Comparison of ENCODE assay signal across 30 mouse cellular contexts in genomic region chr5:50043677-50044076, GRCm38 (mm10).
"Had no signal": no experiment of that assay in that cellular context is flagged by ENCODE, and none has a peak within 500 bp of the region (broad histone marks: within the 10 kb centered on the region; RNA-seq: fewer than 3 reads in every experiment).

No protein-coding gene starts in this region.

- H3K4me2 ChIP-seq: limb, embryonic 12.5 days; limb, embryonic 13.5 days; limb, embryonic 15.5 days; liver, embryonic 11.5 days; liver, embryonic 12.5 days; liver, embryonic 13.5 days; liver, embryonic 15.5 days; lung, embryonic 14.5 days; lung, embryonic 15.5 days; midbrain, embryonic 11.5 days; midbrain, embryonic 12.5 days; midbrain, embryonic 13.5 days; midbrain, embryonic 15.5 days had no signal

- ATAC-seq: liver, embryonic 12.5 days; liver, postnatal 0 days; lung, postnatal 0 days had no signal

- DNase-seq: left cerebral cortex, postnatal 4 days; liver; liver, embryonic 13.5 days; liver, postnatal 0 days; lung, adult 18-20 months; lung, adult 2 months; lung, embryonic 14.5 days; lung, postnatal 10 days; lung, postnatal 14 days; lung, postnatal 36 days; lung, postnatal 4 days; midbrain, embryonic 14.5 days had no signal

- H3K27ac ChIP-seq: limb, embryonic 10.5 days; limb, embryonic 12.5 days; limb, embryonic 13.5 days; limb, embryonic 15.5 days; liver, embryonic 12.5 days; liver, embryonic 13.5 days; liver, embryonic 14.5 days; liver, embryonic 15.5 days; lung, embryonic 15.5 days; macrophage; midbrain, embryonic 10.5 days; midbrain, embryonic 12.5 days; midbrain, embryonic 15.5 days had no signal

- H3K36me3 ChIP-seq: liver, embryonic 12.5 days; liver, embryonic 13.5 days; liver, embryonic 15.5 days; lung, embryonic 15.5 days; midbrain, embryonic 12.5 days; midbrain, embryonic 13.5 days; midbrain, embryonic 15.5 days had no signal

- H3K9me3 ChIP-seq: limb, embryonic 10.5 days; limb, embryonic 12.5 days; limb, embryonic 13.5 days; limb, embryonic 15.5 days; liver, embryonic 12.5 days; liver, embryonic 13.5 days; liver, embryonic 15.5 days; lung, embryonic 15.5 days; megakaryocyte, embryonic 14.5 days; midbrain, embryonic 10.5 days; midbrain, embryonic 12.5 days; midbrain, embryonic 13.5 days; midbrain, embryonic 15.5 days had no signal

- H3K9ac ChIP-seq: limb, embryonic 12.5 days; limb, embryonic 13.5 days; limb, embryonic 15.5 days; liver, embryonic 12.5 days; liver, embryonic 13.5 days; liver, embryonic 14.5 days; liver, embryonic 15.5 days; liver, postnatal 0 days; lung, embryonic 14.5 days; lung, embryonic 15.5 days; midbrain, embryonic 12.5 days; midbrain, embryonic 13.5 days; midbrain, embryonic 15.5 days had no signal

- H3K4me3 ChIP-seq: limb, embryonic 10.5 days; limb, embryonic 12.5 days; limb, embryonic 13.5 days; limb, embryonic 15.5 days; liver, embryonic 12.5 days; liver, embryonic 13.5 days; liver, embryonic 15.5 days; lung, embryonic 15.5 days; megakaryocyte, embryonic 14.5 days; midbrain, embryonic 10.5 days; midbrain, embryonic 12.5 days; midbrain, embryonic 13.5 days; midbrain, embryonic 15.5 days; myocyte had no signal

- H3K27me3 ChIP-seq: limb, embryonic 12.5 days; limb, embryonic 13.5 days; limb, embryonic 15.5 days; liver, embryonic 12.5 days; liver, embryonic 13.5 days; liver, embryonic 15.5 days; lung, embryonic 15.5 days; megakaryocyte, embryonic 14.5 days; midbrain, embryonic 12.5 days; midbrain, embryonic 13.5 days; midbrain, embryonic 15.5 days had no signal
